Mouse (Mus musculus) heart, embryonic 16.5 days (tissue): ENCODE data around the gene C1qtnf9. TPM values are rescaled to one million over a fixed set of nuclear protein-coding genes. Genes with fewer than 3 reads are reported as not detected.

ENCODE experiments used
- ATAC-seq: fragments of 200-750 bp; cut with Nextera tagmentation; replicated peaks from 2 replicates; pipeline ENCODE4 v1.8.0; 2017; ENCODE audit warnings: moderate number of reproducible peaks; ENCODE audit not compliant: insufficient read depth, low FRiP score; ENCODE audit errors: extremely low read depth
- H3K27ac ChIP-seq: fragments of 300-500 bp; sonication (generic); 2 replicates; pipeline ENCODE4 v1.5.1; 2014; ENCODE audit warnings: mild to moderate bottlenecking, low read length, control low read depth, moderate library complexity
- H3K27me3 ChIP-seq: fragments of 300-500 bp; sonication (generic); 2 replicates; pipeline ENCODE4 v1.6.1; 2014; ENCODE audit warnings: low read length, mixed read lengths; ENCODE audit not compliant: control insufficient read depth, insufficient read depth
- H3K36me3 ChIP-seq: fragments of 300-500 bp; sonication (generic); 2 replicates; pipeline ENCODE4 v1.6.1; 2014; ENCODE audit not compliant: control insufficient read depth, insufficient read depth
- H3K4me1 ChIP-seq: fragments of 300-500 bp; sonication (generic); 2 replicates; pipeline ENCODE4 v1.6.1; 2014; ENCODE audit warnings: low read length, mixed read lengths; ENCODE audit not compliant: control insufficient read depth, insufficient read depth
- H3K4me2 ChIP-seq: fragments of 300-500 bp; sonication (generic); 2 replicates; pipeline ENCODE4 v1.6.1; 2014; ENCODE audit warnings: low read depth, mild to moderate bottlenecking, control low read depth, low read length
- H3K4me3 ChIP-seq: fragments of 300-500 bp; sonication (generic); 2 replicates; pipeline ENCODE4 v1.5.1; 2014; ENCODE audit warnings: mild to moderate bottlenecking, control low read depth, low read length
- H3K9ac ChIP-seq: fragments of 300-500 bp; sonication (generic); 2 replicates; pipeline ENCODE4 v1.6.1; 2014; ENCODE audit warnings: low read length, control low read depth
- H3K9me3 ChIP-seq: fragments of 300-500 bp; sonication (generic); replicated peaks from 2 replicates; pipeline ENCODE4 v1.6.1; 2016; ENCODE audit warnings: low read length; ENCODE audit not compliant: control insufficient read depth
- WGBS: fragments of 180-500 bp; shearing (Covaris S2); extraction: QIAGEN DNeasy Blood & Tissue Kit; methylation state at CpG from one replicate; pipeline ENCODE4 v1.1.7; 2014; 5-methylcytosine and 5-hydroxymethylcytosine counted together
- polyA plus RNA-seq: library from polyadenylated mRNA; unstranded; fragments of >200 nt; fragmentation: Nextera tagmentation; extraction: Ambion mirVana; gene quantifications from 2 replicates; pipeline ENCODE4 v1.2.1, GENCODE M21; 2015

C1qtnf9 gene
- polyA plus RNA-seq, 1 experiment from 2014 or later, result 4.0 TPM

- Histone ChIP-seq H3K9ac (no peak overlapping the region), H3K4me3 (no peak overlapping the region), H3K36me3 (peaks cover 8% of the 10 kb centered on the region; the same call in 1 of the 2 replicates), H3K4me1 (0 out of 2 replicates have a peak, but pooled peaks cover 2% of the 10 kb centered on the region), H3K9me3 (no peaks in the 10 kb centered on the region), H3K27ac (no peak overlapping the region), H3K27me3 (no peaks in the 10 kb centered on the region), H3K4me2 (no peak overlapping the region)
- WGBS, result 70% methylated on average over 1 of the region's 1 CpGs
- ATAC-seq, result no peak
Observed at GRCm38 (mm10) chr14:60805871-60806270, 37.9 kb downstream of the C1qtnf9 start.

- Histone ChIP-seq H3K9ac (no peak overlapping the region), H3K4me3 (no peak overlapping the region), H3K27ac (no peak overlapping the region), H3K4me2 (no peak overlapping the region), H3K9me3 (no peaks in the 10 kb centered on the region), H3K36me3 (peaks cover 5% of the 10 kb centered on the region; the same call in 1 of the 2 replicates), H3K27me3 (no peaks in the 10 kb centered on the region), H3K4me1 (peaks cover 7% of the 10 kb centered on the region)
- no peak for ATAC-seq
- 45% methylated on average over 11 of the region's 11 CpGs for WGBS
Observed at GRCm38 (mm10) chr14:60806891-60807344, 39.0 kb downstream of the C1qtnf9 start.

- H3K4me1 ChIP-seq, result peaks cover 7% of the 10 kb centered on the region
- 87% methylated on average over 8 of the region's 8 CpGs for WGBS
- H3K4me2 ChIP-seq, result no peak overlapping the region
- H3K36me3 ChIP-seq, result peaks cover 11% of the 10 kb centered on the region; the same call in 1 of the 2 replicates
- no peaks in the 10 kb centered on the region for H3K9me3 ChIP-seq
- H3K9ac ChIP-seq, result no peak overlapping the region
- no peaks in the 10 kb centered on the region for H3K27me3 ChIP-seq
- no peak for ATAC-seq
- no peak overlapping the region for H3K4me3 ChIP-seq
- H3K27ac ChIP-seq, result no peak overlapping the region
Observed at GRCm38 (mm10) chr14:60809881-60810280, 41.9 kb downstream of the C1qtnf9 start.

GRCm38 (mm10) chr14:60811547-60811946 lies 43.6 kb downstream of the C1qtnf9 start:
- Histone ChIP-seq H3K9ac (no peak overlapping the region), H3K27me3 (no peaks in the 10 kb centered on the region), H3K4me2 (no peak overlapping the region), H3K9me3 (no peaks in the 10 kb centered on the region), H3K36me3 (peaks cover 15% of the 10 kb centered on the region; the same call in 1 of the 2 replicates), H3K4me1 (peaks cover 5% of the 10 kb centered on the region), H3K27ac (no peak overlapping the region), H3K4me3 (no peak overlapping the region)
- no peak for ATAC-seq
- 59% methylated on average over 4 of the region's 4 CpGs for WGBS

- 79% methylated on average over 5 of the region's 5 CpGs for WGBS
- no peak for ATAC-seq
Observed at GRCm38 (mm10) chr14:60815098-60815497, 47.2 kb downstream of the C1qtnf9 start.

GRCm38 (mm10) chr14:60818045-60818444 lies 50.1 kb downstream of the C1qtnf9 start:
- Histone ChIP-seq H3K9ac (0 out of 2 replicates have a peak overlapping the region, but pooled peaks have one; percentile 21), H3K4me3 (no peak overlapping the region), H3K27ac (peak overlapping the region; percentile 73), H3K4me2 (no peak overlapping the region), H3K4me1 (peaks cover 9% of the 10 kb centered on the region), H3K9me3 (no peaks in the 10 kb centered on the region), H3K27me3 (no peaks in the 10 kb centered on the region), H3K36me3 (peaks cover 15% of the 10 kb centered on the region)
- WGBS, result 41% methylated on average over 5 of the region's 5 CpGs
- peak; percentile 41; the same call in 1 of the 2 replicates for ATAC-seq

More at GRCm38 (mm10) chr14:60815098-60815497, 47.2 kb downstream of the C1qtnf9 start:
- Histone ChIP-seq H3K27me3 (no peaks in the 10 kb centered on the region), H3K27ac (no peak overlapping the region), H3K4me3 (no peak overlapping the region), H3K36me3 (peaks cover 15% of the 10 kb centered on the region), H3K4me1 (peaks cover 13% of the 10 kb centered on the region), H3K9ac (no peak overlapping the region), H3K9me3 (no peaks in the 10 kb centered on the region), H3K4me2 (no peak overlapping the region)

GRCm38 (mm10) chr14:60830096-60830495 lies 62.2 kb downstream of the C1qtnf9 start:
- peaks cover 5% of the 10 kb centered on the region for H3K9me3 ChIP-seq
- H3K4me3 ChIP-seq, result no peak overlapping the region
- H3K27ac ChIP-seq, result no peak overlapping the region
- ATAC-seq, result no peak
- WGBS, result 88% methylated on average over 2 of the region's 2 CpGs
- H3K27me3 ChIP-seq, result no peaks in the 10 kb centered on the region
- no peak overlapping the region for H3K4me2 ChIP-seq
- H3K36me3 ChIP-seq, result peaks cover 32% of the 10 kb centered on the region
- H3K4me1 ChIP-seq, result no peaks in the 10 kb centered on the region
- no peak overlapping the region for H3K9ac ChIP-seq

Other genes with a start within 250 kb of the C1qtnf9 start
- 18.9 and 21.4 TPM in 2 replicates for gene Spata13, start 134.1 kb upstream of the C1qtnf9 start, polyA plus RNA-seq
- gene Mipep, start 16.4 kb downstream of the C1qtnf9 start, polyA plus RNA-seq, result 32.6 and 33.2 TPM in 2 replicates